Mouse (Mus musculus): ENCODE results near the gene Olfr1277. TPM values are rescaled to one million over a fixed set of nuclear protein-coding genes. Genes with fewer than 3 reads are reported as not detected.

Olfr1277 gene
- polyA plus RNA-seq (2012; ENCODE audit: low replicate concordance) = not detected in 2 replicates

GRCm38 (mm10) chr2:111274006-111274405 lies at the start of gene Olfr1277:
TSS of gene Olfr1277 (minus strand) at chr2:111274106.

GRCm38 (mm10) chr2:111313717-111314116 lies 39.8 kb upstream of the Olfr1277 start, which contains the start of gene Olfr1280:
TSS of gene Olfr1280 (plus strand) at chr2:111314017.

GRCm38 (mm10) chr2:111300374-111300773 lies 26.5 kb upstream of the Olfr1277 start, which contains the start of gene Olfr1279:
TSS of gene Olfr1279 (plus strand) at chr2:111300635.

GRCm38 (mm10) chr2:111289836-111290235 lies 15.9 kb upstream of the Olfr1277 start, which contains the start of gene Olfr1278:
TSS of gene Olfr1278 (plus strand) at chr2:111290136.

GRCm38 (mm10) chr2:111254216-111254615 lies 19.7 kb downstream of the Olfr1277 start, which contains the start of gene Olfr1276:
TSS of gene Olfr1276 (plus strand) at chr2:111254516.

GRCm38 (mm10) chr2:111235186-111235585 lies 38.7 kb downstream of the Olfr1277 start, which contains the start of gene Olfr1275:
TSS of gene Olfr1275 (minus strand) at chr2:111235286.

GRCm38 (mm10) chr2:111229502-111229901 lies 44.4 kb downstream of the Olfr1277 start, which contains the start of gene 4930430A15Rik:
TSS of gene 4930430A15Rik (minus strand) at chr2:111229602.

Other genes starting within 250 kb of the Olfr1277 start
- not detected in 2 replicates for gene Gm13941, start 168.1 kb downstream of the Olfr1277 start, polyA plus RNA-seq (2012; ENCODE audit: low replicate concordance)
- not detected in 2 replicates for gene Gm15130, start 121.2 kb downstream of the Olfr1277 start, polyA plus RNA-seq (2012; ENCODE audit: low replicate concordance)
- gene 4930430A15Rik, start 44.5 kb downstream of the Olfr1277 start, polyA plus RNA-seq (2012; ENCODE audit: low replicate concordance) = not detected in 2 replicates
- gene Olfr1275, start 38.8 kb downstream of the Olfr1277 start, polyA plus RNA-seq (2012; ENCODE audit: low replicate concordance) = 0.14 TPM in 1 of 2 replicates, not detected in the other
- not detected in 2 replicates for gene Olfr1276, start 19.6 kb downstream of the Olfr1277 start, polyA plus RNA-seq (2012; ENCODE audit: low replicate concordance)
- gene Olfr1278, start 16.0 kb upstream of the Olfr1277 start, polyA plus RNA-seq (2012; ENCODE audit: low replicate concordance) = not detected in 2 replicates
- gene Olfr1279, start 26.5 kb upstream of the Olfr1277 start, polyA plus RNA-seq (2012; ENCODE audit: low replicate concordance) = not detected in 2 replicates
- gene Olfr1280, start 39.9 kb upstream of the Olfr1277 start, polyA plus RNA-seq (2012; ENCODE audit: low replicate concordance) = not detected in 2 replicates
- gene Olfr1281, start 52.4 kb upstream of the Olfr1277 start, polyA plus RNA-seq (2012; ENCODE audit: low replicate concordance) = not detected in 2 replicates
- gene Olfr1282, start 62.0 kb upstream of the Olfr1277 start, polyA plus RNA-seq (2012; ENCODE audit: low replicate concordance) = not detected in 2 replicates
- gene Olfr1283, start 92.7 kb upstream of the Olfr1277 start, polyA plus RNA-seq (2012; ENCODE audit: low replicate concordance) = not detected in 2 replicates
- gene Olfr1284, start 101.4 kb upstream of the Olfr1277 start, polyA plus RNA-seq (2012; ENCODE audit: low replicate concordance) = not detected in 2 replicates
- not detected in 2 replicates for gene Olfr1286, start 149.0 kb upstream of the Olfr1277 start, polyA plus RNA-seq (2012; ENCODE audit: low replicate concordance)
- gene Olfr1287, start 175.0 kb upstream of the Olfr1277 start, polyA plus RNA-seq (2012; ENCODE audit: low replicate concordance) = 0.21 TPM in 1 of 2 replicates, not detected in the other
- gene Olfr1288, start 200.0 kb upstream of the Olfr1277 start, polyA plus RNA-seq (2012; ENCODE audit: low replicate concordance) = not detected in 2 replicates
- gene Olfr1289, start 206.7 kb upstream of the Olfr1277 start, polyA plus RNA-seq (2012; ENCODE audit: low replicate concordance) = not detected in 2 replicates
- not detected in 2 replicates for gene Olfr1290, start 219.7 kb upstream of the Olfr1277 start, polyA plus RNA-seq (2012; ENCODE audit: low replicate concordance)
- gene Olfr1291-ps1, start 223.1 kb upstream of the Olfr1277 start, polyA plus RNA-seq (2012; ENCODE audit: low replicate concordance) = not detected in 2 replicates